Mouse (Mus musculus) thymus, adult 2 months (tissue): ENCODE results near the gene Tmem205.

Experiments used
- CTCF ChIP-seq: fragments of 200-500 bp; IDR thresholded peaks from 2 replicates; pipeline ENCODE4 v1.5.1; 2012; ENCODE audit warnings: mild to moderate bottlenecking, control low read depth, low read length, moderate library complexity, borderline replicate concordance; ENCODE audit not compliant: control insufficient read depth, poor library complexity, insufficient read depth; ENCODE audit errors: extremely low read depth
- POLR2A ChIP-seq: fragments of 200-500 bp; IDR thresholded peaks from 2 replicates; pipeline ENCODE4 v1.6.1; 2012; ENCODE audit warnings: mild to moderate bottlenecking, low read length, control low read depth, moderate library complexity; ENCODE audit not compliant: control insufficient read depth, poor library complexity, insufficient read depth; ENCODE audit errors: extremely low read depth

DNA sequence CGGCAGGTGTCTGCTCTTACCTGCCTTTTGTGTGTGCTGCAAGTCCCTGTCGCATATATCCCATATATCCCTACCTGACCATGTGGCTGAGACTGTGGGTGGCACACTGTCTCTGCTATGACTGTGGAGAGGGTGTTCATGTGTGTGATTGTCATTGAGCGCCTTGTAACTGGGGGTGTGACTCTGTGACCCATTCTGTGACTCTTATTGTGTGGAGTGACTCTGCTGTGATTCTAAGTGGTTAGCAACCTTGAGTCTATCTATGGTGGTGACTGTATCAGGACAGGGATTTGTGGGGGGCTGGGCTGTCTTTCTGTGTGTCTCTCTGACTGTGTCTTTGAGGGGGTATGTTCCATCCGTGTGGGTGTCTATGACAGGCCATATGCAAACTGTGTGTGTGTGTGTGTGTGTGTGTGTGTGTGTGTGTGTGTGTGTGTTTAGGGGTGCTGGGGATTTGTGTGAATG, 10.4 kb upstream of the Tmem205 start:
- TF ChIP-seq CTCF (no peak), POLR2A (no peak)
